Mouse (Mus musculus): ENCODE results near the gene Cfl1. TPM values are rescaled to one million over a fixed set of nuclear protein-coding genes. Genes with fewer than 3 reads are reported as not detected.
A peak's percentile ranks its signal among the peaks of the same experiment; 100 is the strongest.

The Cfl1 gene
- polyA plus RNA-seq, 1 experiment from 2014 or later: 2,358 TPM

DNA sequence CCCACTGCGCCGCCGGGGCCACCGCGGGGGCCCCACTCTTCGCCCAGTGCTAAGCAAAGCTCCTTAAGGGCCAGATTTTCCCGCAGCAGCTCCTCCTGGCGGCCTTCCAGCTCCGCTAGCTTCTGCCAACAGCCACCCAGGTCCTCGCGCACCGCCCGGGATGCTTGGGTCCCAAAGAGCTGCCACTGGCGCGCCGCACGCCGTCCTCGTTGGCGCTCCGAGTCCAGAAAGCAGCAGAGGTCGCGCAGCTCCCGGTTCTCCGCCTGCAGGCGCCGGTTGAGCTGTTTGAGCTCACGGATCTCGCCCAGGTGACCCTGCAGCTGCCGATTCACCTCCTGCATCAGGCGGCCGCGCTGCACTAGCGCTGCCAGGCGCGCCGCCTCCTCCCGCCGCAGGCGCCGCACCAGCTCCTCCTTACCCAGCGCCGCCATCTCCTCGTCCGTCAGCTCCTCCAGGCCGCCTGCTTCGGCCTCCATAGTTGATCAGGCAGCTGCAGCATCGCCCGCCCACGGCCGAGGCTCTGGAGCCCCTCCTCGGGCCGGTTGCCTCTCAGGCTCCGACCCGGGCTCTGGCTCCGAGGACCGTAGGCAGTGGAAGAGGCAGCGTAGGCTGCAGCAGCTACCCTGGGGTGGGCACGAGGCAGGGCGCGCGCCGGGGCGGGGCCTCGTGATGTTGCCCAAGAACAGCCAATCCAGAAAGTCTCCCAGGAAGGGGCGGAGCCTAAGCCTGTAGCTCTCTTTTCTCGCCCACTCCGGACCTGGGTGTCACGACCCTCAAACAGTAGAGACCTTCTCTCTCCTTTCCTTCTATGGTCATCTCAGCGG is 33.1 kb upstream of the Cfl1 start:
- peak; percentile 88 for ATAC-seq (ENCODE audit: insufficient read depth, low FRiP score, low read depth)
- no peaks in the 10 kb centered on the region for H3K36me3 ChIP-seq
- peak overlapping the region; percentile 91 for H3K4me2 ChIP-seq
- no peaks in the 10 kb centered on the region for H3K27me3 ChIP-seq (replicated peaks)
- peak overlapping the region; percentile 63 for H3K9ac ChIP-seq
- WGBS: under 1% methylated on average over 70 of the region's 70 CpGs
- no peaks in the 10 kb centered on the region for H3K9me3 ChIP-seq
- H3K4me1 ChIP-seq: peaks cover 34% of the 10 kb centered on the region
- peak overlapping the region; percentile 75 for H3K4me3 ChIP-seq (replicated peaks)
- H3K27ac ChIP-seq: peak overlapping the region; percentile 93

DNA sequence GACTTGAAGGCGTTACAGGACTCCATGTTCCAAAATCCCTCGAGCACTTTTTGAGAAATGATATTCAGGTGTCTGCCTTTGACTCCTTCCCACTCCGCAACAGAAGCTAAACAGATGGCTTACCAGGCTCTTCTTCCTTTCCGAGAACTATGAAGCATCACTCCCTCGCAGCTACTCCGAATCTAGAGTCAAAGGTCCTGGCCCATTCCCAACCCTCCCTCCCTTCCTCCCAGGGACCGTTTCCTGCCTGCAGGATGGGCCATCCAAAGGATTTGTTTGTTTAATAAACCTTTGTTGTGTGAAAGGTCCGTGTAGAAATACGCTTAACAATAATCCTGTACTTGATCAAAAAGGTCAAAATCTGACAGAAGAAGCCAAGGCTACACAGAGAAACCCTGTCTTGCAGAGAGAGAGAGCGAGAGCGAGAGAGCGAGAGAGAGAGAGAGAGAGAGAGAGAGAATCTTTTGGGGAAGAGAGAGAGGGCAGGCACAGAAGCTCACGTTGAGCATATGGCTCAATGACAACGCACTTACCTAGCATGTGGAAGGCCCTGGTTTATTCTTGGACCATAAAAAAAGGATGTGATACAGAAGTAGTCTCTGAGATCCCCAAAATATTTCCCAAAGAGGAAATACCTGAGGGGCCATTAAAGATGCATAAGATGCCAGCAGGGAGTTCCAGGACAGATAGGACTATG is 32.4 kb upstream of the Cfl1 start, which contains the start of gene Ccdc85b:
Gene Ccdc85b, minus strand, starts transcription at position 149 of the 697 bp plus-strand sequence.
- Histone ChIP-seq H3K9me3 (no peaks in the 10 kb centered on the region), H3K27me3 (replicated peaks) (no peaks in the 10 kb centered on the region), H3K9ac (peak within 1 kb of the TSS; percentile 63), H3K27ac (peak within 1 kb of the TSS; percentile 93), H3K4me3 (replicated peaks) (peak within 1 kb of the TSS; percentile 75), H3K4me1 (peaks cover 34% of the 10 kb centered on the region), H3K36me3 (peaks cover 7% of the 10 kb centered on the region; the same call in 1 of the 2 replicates), H3K4me2 (peak within 1 kb of the TSS; percentile 91)
- 9% methylated on average over 14 of the region's 14 CpGs for WGBS
- no peak; the same call in 1 of the 2 replicates for ATAC-seq (ENCODE audit: insufficient read depth, low FRiP score, low read depth)

DNA sequence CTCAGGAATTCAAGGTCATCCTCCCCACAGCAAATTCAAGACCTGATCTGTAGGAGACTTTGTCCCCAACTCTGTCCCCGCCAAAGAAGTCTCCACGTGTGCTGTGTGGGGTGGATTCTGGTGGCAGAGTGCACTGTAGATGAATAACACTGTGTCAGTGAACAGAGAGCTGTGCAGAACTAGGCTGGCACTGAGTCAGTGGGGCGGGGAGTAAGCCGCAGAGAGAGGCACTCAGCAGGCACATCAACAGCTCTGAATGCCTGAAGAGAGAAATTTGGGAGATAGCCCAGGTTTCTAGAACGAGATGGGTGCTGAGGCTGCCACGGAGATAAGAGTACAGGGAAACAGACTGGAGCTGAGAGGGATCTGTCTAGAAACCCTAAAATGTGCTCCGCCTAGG is 31.2 kb upstream of the Cfl1 start:
- Histone ChIP-seq H3K27ac (no peak overlapping the region), H3K27me3 (replicated peaks) (no peaks in the 10 kb centered on the region), H3K4me1 (peaks cover 34% of the 10 kb centered on the region), H3K4me2 (no peak overlapping the region), H3K9ac (no peak overlapping the region), H3K9me3 (no peaks in the 10 kb centered on the region), H3K4me3 (replicated peaks) (no peak overlapping the region), H3K36me3 (peaks cover 10% of the 10 kb centered on the region; the same call in 1 of the 2 replicates)
- WGBS: 74% methylated on average over 7 of the region's 7 CpGs
- ATAC-seq (ENCODE audit: insufficient read depth, low FRiP score, low read depth): no peak

DNA sequence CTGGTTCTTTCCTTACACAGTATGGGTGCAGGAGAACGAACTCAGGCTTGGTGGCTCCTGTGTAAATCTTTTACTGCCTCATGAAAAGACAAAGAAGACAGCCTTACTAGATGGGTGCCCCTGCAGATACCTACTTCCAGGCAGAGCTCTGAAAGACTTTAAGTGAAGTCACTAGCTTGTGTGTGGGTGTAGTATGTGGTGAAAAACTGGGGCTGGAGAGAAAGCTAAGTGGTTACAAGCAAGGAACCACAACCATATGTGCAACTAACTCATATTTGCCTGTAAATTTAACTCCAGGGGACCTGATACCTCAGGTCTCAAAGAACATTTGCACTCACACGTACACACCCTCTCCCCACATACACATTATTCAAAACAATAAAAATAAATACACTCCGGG is 30.4 kb upstream of the Cfl1 start:
- peaks cover 33% of the 10 kb centered on the region for H3K4me1 ChIP-seq
- peaks cover 11% of the 10 kb centered on the region; the same call in 1 of the 2 replicates for H3K36me3 ChIP-seq
- no peaks in the 10 kb centered on the region for H3K9me3 ChIP-seq
- H3K9ac ChIP-seq: peak overlapping the region; percentile 80; the same call in 1 of the 2 replicates
- H3K27me3 ChIP-seq (replicated peaks): no peaks in the 10 kb centered on the region
- no peak for ATAC-seq (ENCODE audit: insufficient read depth, low FRiP score, low read depth)
- WGBS: 34% methylated on average over 3 of the region's 3 CpGs
- H3K4me2 ChIP-seq: peak overlapping the region; percentile 90
- peak overlapping the region; percentile 85 for H3K4me3 ChIP-seq (replicated peaks)
- H3K27ac ChIP-seq: 0 out of 2 replicates have a peak overlapping the region, but pooled peaks have one; percentile 78

DNA sequence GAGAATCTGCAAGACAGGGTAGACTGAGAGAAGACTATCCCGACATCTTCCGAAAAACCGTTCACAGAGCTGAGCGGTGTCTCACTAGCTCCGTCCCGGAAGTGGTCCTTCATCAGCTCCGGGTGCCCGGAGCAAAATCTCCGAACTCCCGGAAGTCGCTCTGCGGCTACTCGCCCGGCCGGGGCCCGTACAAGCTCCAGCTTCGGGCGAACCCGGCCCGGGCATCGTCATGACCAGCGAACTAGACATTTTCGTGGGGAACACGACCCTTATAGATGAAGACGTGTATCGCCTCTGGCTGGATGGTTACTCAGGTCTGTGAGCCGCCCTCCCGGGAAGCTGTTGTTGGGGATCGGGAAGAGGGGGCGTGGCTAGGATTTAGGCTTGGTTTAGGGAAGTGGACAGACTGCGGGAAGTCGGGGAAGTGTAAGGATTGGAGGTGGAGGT is 29.8 kb upstream of the Cfl1 start, which contains the start of gene Fibp:
Gene Fibp, plus strand, starts transcription at position 151 of the 447 bp plus-strand sequence.
- Histone ChIP-seq H3K4me2 (peak within 1 kb of the TSS; percentile 90), H3K9ac (peak within 1 kb of the TSS; percentile 80), H3K27me3 (replicated peaks) (no peaks in the 10 kb centered on the region), H3K27ac (peak within 1 kb of the TSS; percentile 78), H3K9me3 (no peaks in the 10 kb centered on the region), H3K36me3 (peaks cover 17% of the 10 kb centered on the region), H3K4me1 (peaks cover 28% of the 10 kb centered on the region), H3K4me3 (replicated peaks) (peak within 1 kb of the TSS; percentile 85)
- under 1% methylated on average over 32 of the region's 32 CpGs for WGBS
- ATAC-seq (ENCODE audit: insufficient read depth, low FRiP score, low read depth): peak; percentile 57

DNA sequence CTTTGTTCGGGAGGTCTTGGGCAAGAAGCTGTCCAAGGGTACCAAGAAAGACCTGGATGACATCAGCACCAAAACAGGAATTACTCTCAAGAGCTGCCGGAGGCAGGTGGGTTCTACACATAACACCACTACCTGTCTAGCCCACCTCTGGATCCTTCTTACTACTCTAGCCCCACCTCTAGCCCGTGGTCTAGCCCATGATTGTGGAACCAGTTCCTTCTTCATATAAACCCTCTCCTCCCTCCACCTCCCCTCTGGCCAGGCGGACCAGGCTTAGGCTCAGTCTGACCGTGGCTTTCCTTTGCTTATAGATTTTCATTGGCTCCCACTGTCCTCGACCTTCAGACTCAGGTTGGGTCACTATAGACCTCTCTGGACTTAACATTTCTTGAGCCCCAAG is 28.8 kb upstream of the Cfl1 start:
- H3K36me3 ChIP-seq: peaks cover 26% of the 10 kb centered on the region
- peaks cover 19% of the 10 kb centered on the region for H3K4me1 ChIP-seq
- no peaks in the 10 kb centered on the region for H3K9me3 ChIP-seq
- no peaks in the 10 kb centered on the region for H3K27me3 ChIP-seq (replicated peaks)
- H3K27ac ChIP-seq: no peak overlapping the region
- H3K4me3 ChIP-seq (replicated peaks): peak overlapping the region; percentile 85
- WGBS: 86% methylated on average over 6 of the region's 6 CpGs
- H3K4me2 ChIP-seq: peak overlapping the region; percentile 90
- ATAC-seq (ENCODE audit: insufficient read depth, low FRiP score, low read depth): no peak
- peak overlapping the region; percentile 80; the same call in 1 of the 2 replicates for H3K9ac ChIP-seq

DNA sequence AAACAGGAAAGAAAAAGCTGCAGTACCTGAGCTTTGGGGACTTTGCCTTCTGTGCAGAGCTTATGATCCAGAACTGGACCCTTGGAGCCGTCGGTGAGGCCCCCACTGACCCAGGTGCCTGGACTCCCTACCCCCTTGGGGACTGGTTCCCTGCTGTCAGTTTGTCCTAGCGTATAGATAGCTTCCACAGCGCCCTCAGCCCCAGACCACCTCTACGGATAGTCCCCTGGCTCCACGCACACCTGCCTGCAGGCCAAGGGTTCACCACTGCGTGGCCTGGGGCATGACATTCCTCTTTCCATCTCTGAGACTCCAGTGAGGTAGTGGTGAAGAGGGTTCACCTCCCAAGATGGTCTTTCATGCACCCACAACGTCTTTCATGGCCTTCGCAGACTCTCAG is 27.0 kb upstream of the Cfl1 start:
- Histone ChIP-seq H3K9ac (no peak overlapping the region), H3K4me1 (peaks cover 14% of the 10 kb centered on the region), H3K27me3 (replicated peaks) (no peaks in the 10 kb centered on the region), H3K36me3 (peaks cover 34% of the 10 kb centered on the region), H3K4me3 (replicated peaks) (no peak overlapping the region), H3K27ac (no peak overlapping the region), H3K9me3 (no peaks in the 10 kb centered on the region), H3K4me2 (no peak overlapping the region)
- 88% methylated on average over 9 of the region's 9 CpGs for WGBS
- no peak for ATAC-seq (ENCODE audit: insufficient read depth, low FRiP score, low read depth)

DNA sequence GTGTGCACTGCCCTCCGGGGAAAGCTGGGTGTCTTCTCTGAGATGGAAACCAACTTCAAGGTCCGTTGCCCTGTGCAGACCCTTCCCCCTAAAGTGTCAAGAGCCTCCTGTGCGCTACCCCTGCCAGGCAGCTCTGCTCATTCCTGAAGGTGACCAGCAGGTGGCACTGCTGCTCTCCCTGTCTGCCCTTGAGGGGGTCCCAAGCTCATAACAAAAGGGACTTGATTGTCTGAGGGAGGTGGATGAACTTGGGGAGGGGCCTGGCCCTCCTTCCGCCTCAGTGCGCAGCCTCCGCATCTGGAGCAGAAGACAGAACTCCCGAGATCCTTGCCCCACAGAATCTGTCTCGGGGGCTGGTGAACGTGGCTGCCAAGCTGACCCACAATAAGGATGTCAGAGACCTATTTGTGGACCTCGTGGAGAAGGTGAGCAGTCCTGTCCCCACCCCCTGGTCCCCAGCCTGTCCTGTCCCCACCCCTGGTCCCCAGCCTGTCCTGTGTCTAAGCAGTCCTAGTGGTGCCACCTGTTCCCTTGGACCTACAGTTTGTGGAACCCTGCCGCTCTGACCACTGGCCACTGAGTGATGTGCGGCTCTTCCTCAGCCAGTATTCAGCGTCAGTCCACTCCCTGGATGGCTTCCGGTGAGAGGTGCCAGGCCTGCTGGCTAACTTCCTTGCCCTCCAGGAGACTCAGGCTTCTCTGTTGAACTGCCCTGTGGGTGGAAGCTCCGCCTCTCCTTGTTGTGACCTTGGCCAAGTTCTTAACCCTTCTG is 26.3 kb upstream of the Cfl1 start:
- peak; percentile 16; the same call in 1 of the 2 replicates for ATAC-seq (ENCODE audit: insufficient read depth, low FRiP score, low read depth)
- Histone ChIP-seq H3K4me2 (peak overlapping the region; percentile 35), H3K27ac (peak overlapping the region; percentile 28; the same call in 1 of the 2 replicates), H3K9me3 (no peaks in the 10 kb centered on the region), H3K9ac (0 out of 2 replicates have a peak overlapping the region, but pooled peaks have one; percentile 2), H3K4me3 (replicated peaks) (peak overlapping the region; percentile 12; the same call in 1 of the 2 replicates), H3K4me1 (peaks cover 11% of the 10 kb centered on the region), H3K27me3 (replicated peaks) (no peaks in the 10 kb centered on the region), H3K36me3 (peaks cover 34% of the 10 kb centered on the region)
- WGBS: 38% methylated on average over 15 of the region's 15 CpGs

DNA sequence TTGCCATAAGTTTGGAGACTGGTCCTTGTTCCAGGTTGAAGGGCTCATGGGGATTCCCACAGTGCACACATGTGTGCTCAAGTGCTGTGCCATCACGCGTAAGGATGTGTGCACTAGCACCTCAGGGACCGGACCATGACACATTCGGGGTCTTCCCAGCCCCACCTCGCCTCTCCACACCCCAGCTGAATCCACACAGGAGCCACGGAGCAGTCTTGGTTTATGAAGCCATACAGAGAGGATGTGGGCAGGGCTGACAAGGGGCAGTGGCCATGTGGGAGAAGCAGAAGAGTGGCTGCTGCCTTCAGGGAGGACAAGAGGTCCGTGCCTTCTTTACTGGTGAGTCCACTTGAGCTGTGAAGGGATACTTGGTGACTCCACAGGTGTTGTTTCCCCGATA is 25.2 kb upstream of the Cfl1 start:
- WGBS: 94% methylated on average over 8 of the region's 8 CpGs
- H3K27ac ChIP-seq: no peak overlapping the region
- no peak overlapping the region for H3K4me2 ChIP-seq
- ATAC-seq (ENCODE audit: insufficient read depth, low FRiP score, low read depth): no peak
- peaks cover 11% of the 10 kb centered on the region for H3K4me1 ChIP-seq
- H3K4me3 ChIP-seq (replicated peaks): no peak overlapping the region
- no peak overlapping the region for H3K9ac ChIP-seq
- no peaks in the 10 kb centered on the region for H3K27me3 ChIP-seq (replicated peaks)
- H3K9me3 ChIP-seq: no peaks in the 10 kb centered on the region
- peaks cover 34% of the 10 kb centered on the region for H3K36me3 ChIP-seq

DNA sequence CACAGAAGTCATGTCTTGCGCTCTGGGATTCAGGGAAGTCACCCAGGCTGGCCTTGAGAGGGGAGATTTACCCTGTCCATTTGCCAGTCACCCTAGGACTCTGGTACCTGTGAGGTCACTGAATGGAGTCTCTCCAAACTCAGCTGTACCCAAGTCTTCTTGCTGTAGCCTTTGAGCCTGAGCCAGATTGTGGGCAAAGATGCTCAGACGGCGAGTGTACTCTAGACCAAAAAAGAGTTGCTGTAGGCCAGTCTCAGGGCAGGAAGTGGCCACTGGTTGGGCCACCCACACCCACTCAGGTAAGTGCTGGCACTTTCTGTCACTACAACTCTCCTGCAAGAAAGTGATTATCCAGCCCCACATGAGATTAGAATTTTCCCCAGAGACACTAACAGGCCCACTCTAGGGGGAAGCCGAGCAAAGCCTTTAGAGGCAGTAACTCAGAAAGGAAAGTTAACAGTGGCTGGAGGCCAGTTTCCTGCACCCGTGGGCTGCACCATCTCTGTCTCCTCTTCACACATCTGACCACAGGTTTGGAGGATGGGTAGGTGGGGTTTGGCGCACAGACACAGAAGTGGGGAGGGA is 23.2 kb upstream of the Cfl1 start:
- Histone ChIP-seq H3K9ac (no peak overlapping the region), H3K36me3 (peaks cover 34% of the 10 kb centered on the region), H3K4me1 (no peaks in the 10 kb centered on the region)

DNA sequence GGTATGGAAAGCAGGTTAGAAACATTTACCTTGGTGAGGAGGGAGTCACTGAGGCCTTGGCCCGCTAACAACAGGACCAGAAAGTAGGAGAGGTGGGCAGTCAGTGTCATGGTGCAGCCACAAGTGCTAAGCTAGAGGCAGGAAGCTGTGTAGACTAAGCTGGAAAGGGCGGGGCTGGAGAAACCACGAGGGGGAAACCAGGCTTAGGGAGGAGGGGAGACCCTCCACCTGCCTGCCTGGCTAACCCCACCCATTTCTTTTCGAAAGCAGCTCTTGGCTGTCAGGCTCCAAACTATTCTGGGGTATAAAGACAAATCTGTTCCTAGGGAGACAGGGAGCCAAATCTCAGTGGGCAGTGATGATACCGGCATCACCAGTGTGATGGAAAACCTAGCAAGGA is 21.9 kb upstream of the Cfl1 start, which contains the start of gene Ctsw:
Gene Ctsw, minus strand, starts transcription at position 134 of the 400 bp plus-strand sequence.
- Histone ChIP-seq H3K27me3 (replicated peaks) (no peaks in the 10 kb centered on the region), H3K4me2 (no peak within 1 kb of the TSS), H3K9ac (no peak within 1 kb of the TSS), H3K4me3 (replicated peaks) (no peak within 1 kb of the TSS), H3K36me3 (peaks cover 24% of the 10 kb centered on the region), H3K9me3 (no peaks in the 10 kb centered on the region), H3K27ac (no peak within 1 kb of the TSS), H3K4me1 (no peaks in the 10 kb centered on the region)
- ATAC-seq (ENCODE audit: insufficient read depth, low FRiP score, low read depth): no peak
- 47% methylated on average over 5 of the region's 5 CpGs for WGBS

More for the DNA sequence above, 23.2 kb upstream of the Cfl1 start:
- Histone ChIP-seq H3K4me2 (no peak overlapping the region), H3K4me3 (replicated peaks) (no peak overlapping the region), H3K9me3 (no peaks in the 10 kb centered on the region), H3K27ac (no peak overlapping the region), H3K27me3 (replicated peaks) (no peaks in the 10 kb centered on the region)
- ATAC-seq (ENCODE audit: insufficient read depth, low FRiP score, low read depth): no peak
- 87% methylated on average over 6 of the region's 6 CpGs for WGBS

Data from stomach, embryonic 15.5 days (tissue).